Mouse (Mus musculus): ENCODE data around the gene Hnrnpf. TPM values are rescaled to one million over a fixed set of nuclear protein-coding genes. Genes with fewer than 3 reads are reported as not detected.
"Not testable (repeated sequence)": the region's sequence is repeated elsewhere in the genome, so short reads cannot be mapped to it uniquely, and the experiment has no call there.

Hnrnpf gene
- polyA plus RNA-seq, 1 experiment from 2014 or later: 782 TPM

DNA sequence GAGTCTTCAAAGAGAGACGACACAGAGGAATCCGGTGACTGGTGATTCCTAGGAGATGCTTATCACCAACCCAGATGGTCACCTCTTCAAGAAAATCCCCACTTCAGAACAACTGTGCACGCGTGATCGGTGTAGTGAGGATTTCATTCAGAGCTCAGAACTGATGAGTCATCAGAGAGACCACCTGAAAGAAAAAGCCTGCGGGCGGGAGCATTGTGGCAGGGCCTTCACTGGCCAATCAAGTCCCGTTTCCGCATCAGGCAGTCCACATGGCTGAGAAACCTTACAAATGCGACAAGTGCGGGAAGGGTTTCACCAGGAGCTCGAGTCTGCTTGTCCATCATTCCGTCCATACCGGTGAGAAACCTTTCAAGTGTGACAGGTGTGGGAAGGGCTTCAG lies 29.1 kb upstream of the Hnrnpf start:
- no peaks in the 10 kb centered on the region for H3K27me3 ChIP-seq (ENCODE audit: control insufficient read depth, insufficient read depth, low read length)
- no peak overlapping the region for H3K4me3 ChIP-seq (ENCODE audit: low read depth, low read length)
- no peak for DNase-seq (ENCODE audit: low spot score)
- no peak for ATAC-seq (replicated peaks; ENCODE audit: low FRiP score)
- WGBS: 82% methylated on average over 14 of the region's 14 CpGs
- no peaks in the 10 kb centered on the region for H3K9me3 ChIP-seq (ENCODE audit: control insufficient read depth, low read length)
- no peak overlapping the region for H3K27ac ChIP-seq (ENCODE audit: low read depth, low read length)
- H3K4me2 ChIP-seq (ENCODE audit: low read depth, low read length, severe bottlenecking): no peak overlapping the region
- no peak overlapping the region for H3K9ac ChIP-seq (ENCODE audit: low read length)
- no peaks in the 10 kb centered on the region for H3K4me1 ChIP-seq (replicated peaks; ENCODE audit: control insufficient read depth, insufficient read depth, low read length)
- no peaks in the 10 kb centered on the region for H3K36me3 ChIP-seq (ENCODE audit: control insufficient read depth, insufficient read depth, low read length)

DNA sequence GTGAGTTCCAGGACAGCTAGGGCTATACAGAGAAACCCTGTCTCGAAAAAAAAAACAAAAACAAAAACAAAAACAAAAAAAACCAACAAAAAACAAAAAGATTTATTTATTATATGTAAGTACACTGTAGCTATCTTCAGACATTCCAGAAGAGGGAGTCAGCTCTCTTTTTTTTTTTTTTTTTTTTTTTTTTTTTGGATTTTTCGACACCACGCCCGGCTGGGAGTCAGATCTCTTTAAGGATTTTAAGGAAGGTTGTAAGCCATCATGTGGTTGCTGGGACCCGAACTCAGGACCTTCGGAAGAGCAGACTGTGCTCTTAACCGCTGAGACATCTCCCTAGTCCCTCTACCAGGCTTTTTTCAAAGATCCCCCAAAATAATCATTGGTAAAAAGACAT lies 26.7 kb upstream of the Hnrnpf start:
- H3K27ac ChIP-seq (ENCODE audit: low read depth, low read length); H3K9ac ChIP-seq (ENCODE audit: low read length); H3K9me3 ChIP-seq (ENCODE audit: control insufficient read depth, low read length); H3K27me3 ChIP-seq (ENCODE audit: control insufficient read depth, insufficient read depth, low read length); H3K4me3 ChIP-seq (ENCODE audit: low read depth, low read length); H3K36me3 ChIP-seq (ENCODE audit: control insufficient read depth, insufficient read depth, low read length); H3K4me1 ChIP-seq (replicated peaks; ENCODE audit: control insufficient read depth, insufficient read depth, low read length); H3K4me2 ChIP-seq (ENCODE audit: low read depth, low read length, severe bottlenecking); ATAC-seq (replicated peaks; ENCODE audit: low FRiP score); DNase-seq (ENCODE audit: low spot score): not testable (repeated sequence)
- WGBS: 92% methylated on average over 7 of the region's 7 CpGs

DNA sequence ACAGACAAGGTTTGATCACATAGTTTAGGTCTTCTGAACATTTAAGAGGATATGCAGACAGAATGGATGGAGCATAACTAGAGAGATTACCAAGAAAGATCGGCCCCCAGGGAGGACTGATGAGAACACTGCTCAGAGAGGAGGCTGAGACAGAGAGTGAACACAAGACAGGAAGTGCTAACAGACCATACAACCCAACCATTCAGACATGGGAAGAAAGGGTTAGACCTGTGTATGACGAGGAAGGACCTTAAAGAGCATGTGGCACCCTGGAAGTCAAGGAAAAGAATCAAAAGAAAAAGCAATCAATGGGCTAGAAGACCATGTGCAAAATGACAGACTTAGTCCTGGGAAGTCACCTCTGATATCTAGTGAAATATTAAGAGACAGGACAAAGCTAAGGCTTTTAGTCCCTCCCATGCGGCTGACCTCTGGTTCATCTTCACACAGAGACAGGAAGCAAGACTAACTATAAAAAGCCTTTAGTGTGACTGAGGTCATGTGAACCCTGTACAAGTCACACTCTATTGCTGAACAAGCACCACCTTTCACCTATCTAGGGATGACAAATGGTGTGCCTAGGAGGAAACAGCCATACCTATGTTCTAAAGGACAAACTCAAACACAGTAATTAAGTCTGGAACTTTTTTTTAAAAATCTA lies 25.4 kb upstream of the Hnrnpf start:
- ATAC-seq (replicated peaks; ENCODE audit: low FRiP score) (no peak), DNase-seq (ENCODE audit: low spot score) (no peak)
- H3K4me3 ChIP-seq (ENCODE audit: low read depth, low read length): no peak overlapping the region
- H3K4me2 ChIP-seq (ENCODE audit: low read depth, low read length, severe bottlenecking): no peak overlapping the region
- no peaks in the 10 kb centered on the region for H3K36me3 ChIP-seq (ENCODE audit: control insufficient read depth, insufficient read depth, low read length)
- H3K4me1 ChIP-seq (replicated peaks; ENCODE audit: control insufficient read depth, insufficient read depth, low read length): no peaks in the 10 kb centered on the region
- H3K9ac ChIP-seq (ENCODE audit: low read length): no peak overlapping the region
- no peaks in the 10 kb centered on the region for H3K27me3 ChIP-seq (ENCODE audit: control insufficient read depth, insufficient read depth, low read length)
- H3K9me3 ChIP-seq (ENCODE audit: control insufficient read depth, low read length): no peaks in the 10 kb centered on the region
- H3K27ac ChIP-seq (ENCODE audit: low read depth, low read length): no peak overlapping the region
- 83% methylated on average over 3 of the region's 3 CpGs for WGBS

DNA sequence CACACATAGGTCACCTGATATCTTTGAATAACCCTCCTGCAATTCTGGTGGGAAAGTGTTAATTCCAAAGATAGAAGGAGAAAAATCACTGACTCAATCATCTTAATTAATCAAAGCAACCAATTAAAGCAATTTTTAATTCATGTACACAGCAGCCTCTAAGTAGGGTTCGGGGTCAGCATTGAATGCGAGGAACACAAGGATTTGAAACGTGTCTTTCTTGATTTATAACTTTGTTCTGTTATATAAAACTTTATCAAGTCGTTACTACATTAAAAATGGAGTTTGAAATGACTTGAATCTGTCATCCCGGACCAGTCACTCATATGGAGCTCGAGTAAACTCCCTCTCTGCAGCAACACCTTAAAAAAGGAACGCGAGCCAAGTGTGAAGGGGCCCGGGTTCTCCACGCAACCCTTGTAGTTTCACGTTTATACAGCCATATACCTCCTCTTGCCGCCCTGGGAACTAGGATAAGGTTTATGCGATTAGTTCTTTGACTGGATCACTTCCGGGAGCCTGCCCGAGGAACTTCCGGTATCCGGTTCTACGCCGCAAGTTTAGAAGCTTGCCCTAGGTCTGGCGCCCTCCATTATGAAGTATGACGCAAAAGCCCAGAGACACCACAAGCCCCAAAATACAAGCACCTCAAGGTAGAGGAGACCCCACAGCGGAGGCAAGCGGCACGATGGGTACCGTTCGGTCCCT lies 21.3 kb upstream of the Hnrnpf start:
- WGBS: 13% methylated on average over 26 of the region's 26 CpGs
- Histone ChIP-seq H3K36me3 (ENCODE audit: control insufficient read depth, insufficient read depth, low read length) (no peaks in the 10 kb centered on the region), H3K4me1 (replicated peaks; ENCODE audit: control insufficient read depth, insufficient read depth, low read length) (no peaks in the 10 kb centered on the region; the same call in 1 of the 2 replicates), H3K9me3 (ENCODE audit: control insufficient read depth, low read length) (no peaks in the 10 kb centered on the region), H3K4me2 (ENCODE audit: low read depth, low read length, severe bottlenecking) (peak overlapping the region; percentile 70), H3K27me3 (ENCODE audit: control insufficient read depth, insufficient read depth, low read length) (no peaks in the 10 kb centered on the region), H3K27ac (ENCODE audit: low read depth, low read length) (peak overlapping the region; percentile 97), H3K4me3 (ENCODE audit: low read depth, low read length) (peak overlapping the region; percentile 38), H3K9ac (ENCODE audit: low read length) (peak overlapping the region; percentile 80)
- DNase-seq (ENCODE audit: low spot score): no peak
- peak; percentile 87 for ATAC-seq (replicated peaks; ENCODE audit: low FRiP score)

DNA sequence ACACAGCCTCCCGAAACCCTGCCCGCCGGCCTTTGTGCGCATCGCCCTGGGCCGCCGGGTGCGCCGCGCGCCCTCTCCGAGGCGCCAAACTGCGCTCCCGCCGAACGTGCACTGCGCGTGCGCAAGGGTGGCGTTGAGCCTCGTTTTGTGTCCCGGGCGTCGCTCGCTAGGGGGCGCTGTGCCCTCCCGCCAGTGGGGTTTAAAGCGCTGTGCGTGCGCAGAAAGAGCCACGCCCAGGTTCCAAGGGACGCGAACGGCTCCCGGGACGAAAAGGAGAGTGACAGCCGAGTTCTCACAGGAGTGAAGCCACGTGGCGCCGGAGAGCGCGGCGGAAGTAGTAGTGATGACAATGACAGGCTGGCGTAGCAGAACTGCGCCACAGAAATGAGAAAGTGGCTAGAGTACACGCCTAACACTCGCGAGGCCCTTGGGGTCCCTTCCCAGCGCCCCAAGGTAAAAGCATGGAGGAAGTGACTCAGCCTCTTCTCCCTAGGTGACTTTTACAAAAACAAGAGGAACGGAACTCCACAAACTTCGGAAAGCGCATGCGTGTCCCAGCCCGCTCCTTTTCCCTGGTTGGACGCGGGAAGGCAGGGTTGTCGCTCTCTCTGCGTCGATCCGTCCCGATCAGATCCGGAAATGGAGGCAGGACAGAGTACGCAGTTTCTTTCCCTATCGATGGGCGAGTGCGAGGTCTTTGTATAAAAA lies 20.6 kb upstream of the Hnrnpf start:
- H3K27ac ChIP-seq (ENCODE audit: low read depth, low read length): peak overlapping the region; percentile 97
- WGBS: under 1% methylated on average over 67 of the region's 67 CpGs
- H3K9ac ChIP-seq (ENCODE audit: low read length): peak overlapping the region; percentile 80

DNA sequence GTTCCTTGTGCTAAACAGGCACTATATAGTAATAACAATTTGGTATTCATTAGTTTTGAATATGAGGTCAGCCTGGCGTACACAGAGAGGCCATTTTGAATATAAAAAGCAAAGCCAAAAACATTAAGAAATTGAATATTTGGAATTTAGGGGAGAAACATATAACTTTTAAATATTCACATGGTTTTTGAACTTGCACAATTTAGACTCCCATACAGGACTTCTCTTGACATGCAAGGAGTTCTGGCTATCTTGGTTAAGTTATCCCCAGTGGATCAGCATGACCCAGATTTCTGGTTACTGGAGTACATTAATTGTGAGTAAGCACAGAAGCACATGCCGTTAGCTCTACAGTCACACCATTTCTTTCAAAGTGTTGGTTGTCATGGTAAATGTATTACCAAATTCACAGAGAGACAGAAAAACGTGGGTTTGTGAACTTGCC lies 19.7 kb upstream of the Hnrnpf start:
- H3K4me2 ChIP-seq (ENCODE audit: low read depth, low read length, severe bottlenecking): peak overlapping the region; percentile 70; the same call in 1 of the 2 replicates
- no peaks in the 10 kb centered on the region; the same call in 1 of the 2 replicates for H3K4me1 ChIP-seq (replicated peaks; ENCODE audit: control insufficient read depth, insufficient read depth, low read length)
- ATAC-seq (replicated peaks; ENCODE audit: low FRiP score) (no peak), DNase-seq (ENCODE audit: low spot score) (no peak)
- peak overlapping the region; percentile 14; the same call in 1 of the 2 replicates for H3K9ac ChIP-seq (ENCODE audit: low read length)
- no peaks in the 10 kb centered on the region for H3K36me3 ChIP-seq (ENCODE audit: control insufficient read depth, insufficient read depth, low read length)
- peak overlapping the region; percentile 38 for H3K4me3 ChIP-seq (ENCODE audit: low read depth, low read length)
- no peaks in the 10 kb centered on the region for H3K9me3 ChIP-seq (ENCODE audit: control insufficient read depth, low read length)
- no peaks in the 10 kb centered on the region for H3K27me3 ChIP-seq (ENCODE audit: control insufficient read depth, insufficient read depth, low read length)
- peak overlapping the region; percentile 97 for H3K27ac ChIP-seq (ENCODE audit: low read depth, low read length)
- 66% methylated on average over 3 of the region's 3 CpGs for WGBS

More for the DNA sequence above, 20.6 kb upstream of the Hnrnpf start:
- DNase-seq (ENCODE audit: low spot score) (peak; percentile 100), ATAC-seq (replicated peaks; ENCODE audit: low FRiP score) (peak; percentile 96)
- H3K9me3 ChIP-seq (ENCODE audit: control insufficient read depth, low read length): no peaks in the 10 kb centered on the region
- peak overlapping the region; percentile 38 for H3K4me3 ChIP-seq (ENCODE audit: low read depth, low read length)
- peak overlapping the region; percentile 70 for H3K4me2 ChIP-seq (ENCODE audit: low read depth, low read length, severe bottlenecking)
- no peaks in the 10 kb centered on the region for H3K27me3 ChIP-seq (ENCODE audit: control insufficient read depth, insufficient read depth, low read length)
- no peaks in the 10 kb centered on the region; the same call in 1 of the 2 replicates for H3K4me1 ChIP-seq (replicated peaks; ENCODE audit: control insufficient read depth, insufficient read depth, low read length)
- no peaks in the 10 kb centered on the region for H3K36me3 ChIP-seq (ENCODE audit: control insufficient read depth, insufficient read depth, low read length)

DNA sequence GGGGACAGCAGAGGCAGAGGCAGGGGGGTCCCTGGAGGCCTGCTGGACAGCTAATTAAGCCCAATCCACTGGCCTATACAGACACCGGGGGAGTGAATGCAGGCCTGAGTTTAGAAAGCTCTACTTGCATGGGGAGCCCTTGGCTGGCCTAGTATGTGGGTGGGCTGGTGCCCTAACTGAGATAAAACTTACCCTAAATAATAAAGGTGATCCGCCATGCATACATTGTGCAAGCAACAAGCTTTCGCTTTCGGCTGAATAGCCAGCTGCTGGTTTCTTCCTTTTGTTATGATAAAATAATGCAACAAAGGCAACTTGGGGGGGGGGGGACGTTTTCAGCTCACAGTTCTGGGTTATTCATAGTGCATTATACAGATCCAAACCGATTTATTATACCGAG lies 18.9 kb upstream of the Hnrnpf start:
- H3K9me3 ChIP-seq (ENCODE audit: control insufficient read depth, low read length): no peaks in the 10 kb centered on the region
- H3K4me3 ChIP-seq (ENCODE audit: low read depth, low read length): no peak overlapping the region
- DNase-seq (ENCODE audit: low spot score) (no peak), ATAC-seq (replicated peaks; ENCODE audit: low FRiP score) (no peak)
- H3K36me3 ChIP-seq (ENCODE audit: control insufficient read depth, insufficient read depth, low read length): no peaks in the 10 kb centered on the region
- no peaks in the 10 kb centered on the region; the same call in 1 of the 2 replicates for H3K4me1 ChIP-seq (replicated peaks; ENCODE audit: control insufficient read depth, insufficient read depth, low read length)
- no peak overlapping the region for H3K9ac ChIP-seq (ENCODE audit: low read length)
- H3K4me2 ChIP-seq (ENCODE audit: low read depth, low read length, severe bottlenecking): no peak overlapping the region
- H3K27me3 ChIP-seq (ENCODE audit: control insufficient read depth, insufficient read depth, low read length): no peaks in the 10 kb centered on the region
- WGBS: 49% methylated on average over 7 of the region's 7 CpGs
- no peak overlapping the region for H3K27ac ChIP-seq (ENCODE audit: low read depth, low read length)

DNA sequence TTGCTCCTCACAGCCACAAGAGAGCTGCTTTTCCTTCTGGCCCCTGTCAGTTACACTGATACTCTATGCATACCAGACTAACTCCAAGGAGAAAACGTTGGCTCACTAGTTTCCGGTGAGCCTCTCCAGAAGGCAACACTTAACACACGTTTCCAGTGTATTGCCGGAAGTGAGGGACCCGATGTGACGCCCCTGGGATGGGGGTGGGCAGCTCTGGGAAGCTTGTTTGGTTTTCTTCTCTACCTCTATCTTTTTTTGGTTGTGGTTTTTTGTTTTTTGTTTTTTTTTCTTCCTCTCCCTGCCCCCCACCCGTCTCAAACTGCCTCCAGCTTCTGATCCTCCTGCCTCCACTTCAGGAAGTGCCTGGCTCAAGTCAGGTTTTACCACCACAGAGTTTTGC lies 18.1 kb upstream of the Hnrnpf start:
- 80% methylated on average over 7 of the region's 7 CpGs for WGBS
- Histone ChIP-seq H3K9me3 (ENCODE audit: control insufficient read depth, low read length) (no peaks in the 10 kb centered on the region), H3K27ac (ENCODE audit: low read depth, low read length) (no peak overlapping the region), H3K4me1 (replicated peaks; ENCODE audit: control insufficient read depth, insufficient read depth, low read length) (no peaks in the 10 kb centered on the region; the same call in 1 of the 2 replicates), H3K4me3 (ENCODE audit: low read depth, low read length) (no peak overlapping the region), H3K36me3 (ENCODE audit: control insufficient read depth, insufficient read depth, low read length) (no peaks in the 10 kb centered on the region), H3K9ac (ENCODE audit: low read length) (no peak overlapping the region), H3K27me3 (ENCODE audit: control insufficient read depth, insufficient read depth, low read length) (no peaks in the 10 kb centered on the region), H3K4me2 (ENCODE audit: low read depth, low read length, severe bottlenecking) (no peak overlapping the region)
- DNase-seq (ENCODE audit: low spot score) (no peak), ATAC-seq (replicated peaks; ENCODE audit: low FRiP score) (no peak)
